Mouse (Mus musculus): ENCODE data around the gene Pabpc4.

GRCm38 (mm10) chr4:123343471-123343789, 81.3 kb downstream of the Pabpc4 start:
- TF ChIP-seq CTCF (IDR thresholded peaks at IDR 0.05; ENCODE audit: insufficient read depth, low read length), result no peak
- TF ChIP-seq POLR2A (IDR thresholded peaks at IDR 0.05; ENCODE audit: borderline replicate concordance, extremely low read depth, low read depth, low read length), result no peak
